Mouse (Mus musculus): Measurements from ENCODE around the gene Rasgrp2.
A peak's percentile ranks its signal among the peaks of the same experiment; 100 is the strongest.

Gene Rasgrp2

GRCm38 (mm10) chr19:6408749-6409148 lies 9.6 kb downstream of the Rasgrp2 start:
- DNase-seq = no peak

DNA sequence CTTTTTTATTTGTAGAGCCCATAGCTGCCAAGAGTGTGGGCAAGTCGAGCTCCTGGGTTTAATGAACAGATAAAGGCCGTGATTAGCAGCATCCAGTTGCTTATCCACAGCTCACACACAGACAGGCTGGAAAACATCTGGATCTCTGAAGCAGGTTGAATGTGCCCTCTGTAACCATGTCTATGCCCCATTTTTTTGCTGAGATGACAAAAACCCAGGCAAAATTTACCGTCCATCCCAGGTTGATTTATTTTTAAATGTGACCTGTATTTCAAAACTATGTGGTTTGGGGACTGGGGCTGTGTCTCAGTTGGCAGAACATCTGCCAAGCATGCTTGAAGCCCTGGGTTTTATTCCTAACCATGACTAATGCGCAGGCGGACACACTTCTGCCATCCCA lies 10.0 kb downstream of the Rasgrp2 start:
- no peak for DNase-seq

DNA sequence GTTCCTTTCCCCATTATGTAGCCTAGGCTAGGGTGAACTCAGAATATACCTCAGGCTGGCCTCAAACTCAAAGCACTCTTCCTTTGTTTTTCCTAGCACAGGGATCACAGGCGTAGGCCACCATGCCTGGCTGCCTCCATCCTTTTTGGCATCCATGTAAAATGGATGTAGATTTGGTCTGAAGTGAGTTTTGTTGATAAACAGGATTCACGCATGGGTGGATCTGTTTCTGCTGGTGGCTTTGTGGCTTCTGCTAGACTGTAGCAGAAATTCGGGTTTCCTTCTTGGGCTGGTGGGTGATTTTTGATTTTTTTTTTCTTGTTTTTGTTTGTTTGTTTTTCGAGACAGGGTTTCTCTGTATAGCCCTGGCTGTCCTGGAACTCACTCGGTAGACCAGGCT lies 10.8 kb downstream of the Rasgrp2 start:
- DNase-seq = no peak

DNA sequence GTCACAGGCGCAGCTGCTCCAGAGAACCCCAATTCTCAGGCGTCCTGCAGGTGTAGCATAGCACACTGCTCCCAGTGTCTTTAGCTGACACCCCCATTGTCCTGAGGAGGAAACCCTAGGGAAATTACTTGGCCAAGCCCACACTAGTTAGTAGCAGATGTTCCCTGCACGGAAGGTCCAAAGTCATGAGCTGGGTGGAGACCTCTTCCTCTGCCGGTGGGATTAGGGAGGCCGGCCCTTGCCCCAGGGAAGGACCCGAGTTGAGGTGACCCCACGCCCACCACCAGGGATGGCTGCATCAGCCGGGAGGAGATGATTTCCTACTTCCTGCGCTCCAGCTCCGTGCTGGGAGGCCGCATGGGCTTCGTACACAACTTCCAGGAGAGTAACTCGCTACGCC lies 13.7 kb downstream of the Rasgrp2 start:
- no peak for DNase-seq

GRCm38 (mm10) chr19:6415454-6415853 lies 16.3 kb downstream of the Rasgrp2 start:
- no peak for DNase-seq

GRCm38 (mm10) chr19:6416124-6416770 lies 17.1 kb downstream of the Rasgrp2 start:
- no peak for DNase-seq

GRCm38 (mm10) chr19:6416894-6417761 lies 18.0 kb downstream of the Rasgrp2 start:
- DNase-seq = no peak

DNA sequence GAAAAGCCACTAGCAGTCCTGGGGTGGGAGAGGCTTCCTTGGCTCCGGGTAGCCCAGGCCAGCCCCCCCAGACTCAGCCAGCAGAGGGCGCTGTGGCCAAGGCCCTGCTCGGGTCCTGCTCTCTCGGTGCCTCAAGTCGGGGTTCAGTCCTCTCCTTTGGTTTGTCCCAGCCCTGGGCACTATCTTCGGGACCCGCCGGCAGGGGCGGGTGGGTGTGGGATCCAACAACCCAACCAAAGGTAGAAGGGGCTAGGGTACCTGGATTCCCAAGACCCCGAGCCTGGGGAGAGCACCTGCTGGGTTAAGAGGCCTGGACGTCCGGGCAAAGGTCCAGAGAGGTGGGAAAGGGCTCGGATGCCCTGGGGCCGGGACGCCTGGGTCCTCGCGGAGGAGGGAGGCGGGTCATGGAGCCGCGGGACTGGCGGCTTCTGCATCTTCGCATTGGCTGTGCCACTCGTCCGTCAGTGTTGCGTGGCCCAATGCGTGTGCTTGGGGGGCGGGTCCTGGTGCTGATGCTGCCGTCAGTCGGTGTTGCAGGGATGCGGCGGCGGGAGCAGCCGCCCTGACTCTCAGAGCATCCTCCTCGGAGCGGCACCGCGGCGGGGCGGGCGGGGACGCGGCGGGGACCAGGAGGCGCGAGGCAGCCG lies 19.2 kb downstream of the Rasgrp2 start, which contains the start of gene Nrxn2:
TSS of gene Nrxn2 (plus strand) at position 499 of the 647 bp plus-strand sequence.
- DNase-seq = peak; percentile 65 to 74

DNA sequence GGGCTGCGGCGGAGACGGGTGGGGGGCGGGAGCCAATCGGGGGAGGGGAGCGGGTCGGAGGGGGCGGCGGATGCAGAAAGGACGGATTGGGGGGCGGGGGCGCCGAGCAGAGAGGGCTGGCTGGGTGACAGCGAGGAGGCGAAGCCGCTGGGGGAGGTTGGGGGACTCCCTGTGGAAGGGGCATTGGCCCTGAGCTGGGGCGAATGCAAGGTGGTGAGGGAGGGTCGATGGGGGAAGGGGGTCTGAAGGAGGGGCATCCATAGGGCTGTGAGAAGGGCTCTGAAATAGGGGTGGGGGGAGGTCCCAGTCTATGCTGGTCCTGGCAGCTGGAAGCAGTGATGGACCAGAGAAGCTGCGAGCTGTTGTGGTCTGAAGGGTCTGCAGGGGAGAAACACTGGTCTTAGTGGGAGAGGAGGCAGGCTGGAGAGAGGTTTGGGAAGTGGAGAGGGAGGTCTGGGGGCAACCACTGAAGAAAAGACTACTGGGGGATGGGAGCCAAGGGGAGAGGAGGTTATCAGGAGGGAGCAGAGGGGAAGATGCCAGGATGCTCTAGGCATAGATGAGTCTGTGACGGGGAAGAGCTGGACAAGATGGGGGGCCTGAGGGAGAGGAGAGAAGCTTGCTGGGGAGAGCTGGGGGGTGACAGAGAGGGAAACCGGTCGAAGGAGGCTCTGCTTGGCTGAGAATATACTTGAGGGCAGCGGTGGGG lies 20.0 kb downstream of the Rasgrp2 start:
- DNase-seq = no peak

- DNase-seq = no peak
Observed at GRCm38 (mm10) chr19:6419805-6420310, 20.7 kb downstream of the Rasgrp2 start.

DNA sequence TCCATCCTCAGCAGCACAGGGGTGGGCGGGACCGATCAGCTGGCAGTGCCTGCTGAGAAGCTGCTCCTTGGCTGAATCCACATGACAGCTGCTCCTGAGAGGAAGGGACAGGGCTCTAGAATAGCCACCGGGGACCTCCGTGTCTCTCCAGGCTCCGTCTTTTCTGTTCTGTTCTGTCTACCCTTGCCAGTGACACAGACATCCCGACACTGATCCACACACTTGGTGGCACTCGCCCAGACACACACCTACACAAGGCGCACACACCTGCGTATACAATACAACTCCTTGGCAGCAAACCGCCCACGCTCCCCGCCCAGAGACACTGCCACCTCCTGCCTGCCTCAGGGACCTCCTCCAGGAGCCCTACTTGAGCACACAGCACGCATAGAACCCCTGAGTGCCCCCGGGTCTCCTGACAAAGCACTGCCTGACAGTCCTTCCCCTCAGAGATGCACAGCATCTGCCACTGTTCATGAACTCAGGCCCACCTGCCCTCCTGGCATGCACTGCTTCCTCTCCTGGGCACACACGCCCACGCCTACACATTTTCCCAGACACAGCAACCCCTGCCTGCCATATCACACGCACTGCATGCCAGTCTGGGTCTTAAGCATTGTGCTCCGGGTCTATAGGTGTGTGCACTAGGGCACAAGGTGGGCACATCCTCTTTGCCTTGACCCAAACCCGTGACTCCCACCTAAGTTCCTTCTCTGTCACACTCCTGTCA lies 21.5 kb downstream of the Rasgrp2 start:
- no peak for DNase-seq

DNA sequence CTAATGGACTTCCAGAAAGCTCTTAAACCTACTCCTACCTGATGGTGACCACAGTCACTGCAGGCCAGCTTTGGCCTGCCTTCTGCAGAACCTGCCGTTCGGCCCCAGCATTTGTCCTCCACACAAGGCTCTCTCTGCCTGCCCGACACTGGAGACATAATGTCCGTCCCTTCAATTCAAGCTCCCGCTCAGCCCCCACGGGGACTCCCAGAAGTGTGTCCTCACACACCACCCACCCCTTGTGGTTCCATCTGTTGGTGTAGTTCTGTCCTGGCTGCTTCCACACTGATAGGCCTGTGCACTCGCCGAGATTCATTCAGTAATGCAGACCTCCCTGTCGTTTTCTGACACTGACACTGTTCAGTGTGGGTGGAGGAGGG lies 22.1 kb downstream of the Rasgrp2 start:
- no peak for DNase-seq

DNA sequence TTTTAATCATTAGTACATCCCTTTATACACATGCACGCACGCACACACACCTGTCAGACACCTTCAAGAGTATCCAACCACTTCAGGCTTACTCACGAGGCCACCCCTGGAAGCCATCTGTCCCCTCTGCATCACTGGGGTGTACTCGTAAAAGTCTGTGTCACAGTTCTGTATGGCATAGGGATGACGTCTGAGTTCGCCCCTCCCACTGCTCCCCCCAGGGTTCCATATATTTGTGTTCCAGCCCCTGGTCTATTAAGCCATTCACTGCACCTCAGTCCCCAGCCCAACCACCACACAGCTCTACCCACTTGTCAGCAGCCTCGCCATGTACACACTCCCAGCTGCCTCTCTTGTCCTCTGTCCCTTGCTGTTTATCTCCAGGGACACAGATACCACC lies 22.9 kb downstream of the Rasgrp2 start:
- no peak for DNase-seq

GRCm38 (mm10) chr19:6423241-6423640 lies 24.1 kb downstream of the Rasgrp2 start:
- no peak for DNase-seq

DNA sequence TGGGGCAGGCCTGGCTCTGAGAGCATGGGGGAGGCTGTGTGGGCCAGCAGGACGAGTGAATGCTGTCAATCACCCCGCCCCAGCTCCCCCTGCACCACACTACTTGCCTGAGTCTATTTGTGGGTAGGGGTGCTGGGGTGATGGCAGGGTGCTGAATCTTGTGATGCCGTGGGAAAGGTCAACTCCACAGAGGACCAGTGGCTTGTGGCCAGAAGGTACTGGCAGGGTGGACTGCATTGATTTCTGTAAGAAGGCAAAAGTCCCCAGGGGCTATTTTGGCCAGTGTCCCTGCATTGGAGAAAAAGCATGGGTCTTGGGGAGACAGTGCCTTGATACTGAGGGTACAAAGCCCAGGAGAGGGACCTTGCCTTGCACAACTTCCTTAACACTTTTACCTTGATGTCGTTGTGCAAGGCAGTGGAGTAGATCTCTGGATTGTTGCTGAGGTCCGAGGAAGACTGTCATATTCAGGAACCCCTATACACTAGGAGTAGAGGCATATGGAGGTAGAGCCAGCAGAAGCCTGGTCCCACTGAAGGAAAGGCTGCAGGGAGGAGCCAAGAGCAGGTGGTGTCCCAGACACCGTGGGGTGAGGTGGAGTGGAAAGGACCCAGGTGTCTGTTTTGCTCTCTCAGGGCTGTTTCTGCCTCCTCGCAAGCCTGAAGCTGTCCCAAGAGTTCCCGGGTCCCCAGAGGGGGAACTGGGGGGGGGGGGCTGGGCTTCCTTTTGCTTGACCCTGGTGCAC lies 25.2 kb downstream of the Rasgrp2 start:
- no peak for DNase-seq

- DNase-seq = no peak
Observed at GRCm38 (mm10) chr19:6425595-6425994, 26.5 kb downstream of the Rasgrp2 start.

DNA sequence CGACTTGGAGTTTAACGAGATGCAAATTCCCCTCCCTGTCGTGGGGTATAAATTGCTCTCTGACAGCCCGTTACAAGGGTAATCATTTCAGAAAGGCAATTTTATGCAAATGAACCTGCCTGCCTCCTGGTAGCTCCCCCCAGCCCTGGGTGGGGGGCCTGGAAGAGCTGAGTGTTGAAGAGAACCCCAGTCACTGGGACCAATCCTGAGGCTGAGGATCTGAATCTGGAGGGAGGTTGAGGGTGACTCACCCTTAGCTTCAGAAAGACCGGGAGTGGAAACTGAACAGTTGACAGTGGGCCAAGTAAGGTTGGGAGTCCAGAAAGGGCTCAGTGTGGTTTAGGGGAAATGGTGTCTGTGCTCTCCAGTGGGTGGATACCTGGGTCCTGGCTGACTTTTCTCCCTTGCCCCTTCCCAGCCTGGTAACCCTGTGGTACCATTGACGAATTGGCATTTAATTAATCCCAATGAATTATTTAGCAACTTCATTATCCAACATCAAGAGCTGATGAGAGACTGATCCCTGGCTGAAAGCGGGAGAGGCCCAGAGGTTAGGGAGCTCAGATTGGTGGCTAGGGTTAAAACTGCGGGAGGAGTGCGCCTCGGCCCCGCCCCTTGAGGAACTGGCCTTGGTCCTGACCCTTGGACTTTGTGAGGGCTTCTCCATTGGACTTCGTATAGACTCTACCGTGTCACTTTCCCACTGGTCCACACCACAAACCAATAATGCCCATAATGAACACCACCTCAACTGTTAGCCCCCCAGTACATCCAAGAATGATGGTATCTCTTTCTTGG lies 27.8 kb downstream of the Rasgrp2 start:
- DNase-seq = peak in 1 of 2 experiments; percentile 56

DNA sequence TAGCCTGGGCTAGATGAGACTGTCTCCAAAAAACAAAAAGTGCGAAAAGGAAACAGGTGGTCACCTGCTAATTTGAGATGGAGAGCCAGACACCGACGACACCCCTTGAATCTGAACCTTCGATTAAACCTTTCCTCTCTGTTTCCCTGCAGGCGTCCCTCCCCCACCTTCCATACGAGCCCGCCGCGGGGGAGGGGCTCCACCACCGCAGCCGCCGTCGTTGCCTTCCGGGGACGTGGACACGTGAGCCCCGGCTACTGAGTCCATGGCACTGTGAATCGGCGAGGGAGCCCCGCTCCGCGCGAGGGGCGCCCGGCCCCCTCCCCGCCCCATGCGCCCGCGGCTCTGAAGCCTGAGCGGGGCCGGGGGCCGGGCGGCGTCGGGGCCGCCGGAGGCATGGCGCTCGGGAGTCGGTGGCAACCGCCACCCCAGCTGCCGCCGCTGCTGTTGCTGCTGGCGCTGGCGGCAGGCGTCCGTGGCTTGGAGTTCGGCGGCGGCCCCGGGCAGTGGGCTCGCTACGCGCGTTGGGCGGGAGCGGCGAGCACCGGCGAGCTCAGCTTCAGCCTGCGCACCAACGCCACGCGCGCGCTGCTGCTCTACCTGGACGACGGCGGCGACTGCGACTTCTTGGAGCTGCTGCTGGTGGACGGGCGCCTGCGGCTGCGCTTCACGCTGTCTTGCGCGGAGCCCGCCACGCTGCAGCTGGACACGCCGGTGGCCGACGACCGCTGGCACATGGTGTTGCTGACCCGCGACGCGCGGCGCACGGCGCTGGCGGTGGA lies 28.7 kb downstream of the Rasgrp2 start:
- DNase-seq = no peak

DNA sequence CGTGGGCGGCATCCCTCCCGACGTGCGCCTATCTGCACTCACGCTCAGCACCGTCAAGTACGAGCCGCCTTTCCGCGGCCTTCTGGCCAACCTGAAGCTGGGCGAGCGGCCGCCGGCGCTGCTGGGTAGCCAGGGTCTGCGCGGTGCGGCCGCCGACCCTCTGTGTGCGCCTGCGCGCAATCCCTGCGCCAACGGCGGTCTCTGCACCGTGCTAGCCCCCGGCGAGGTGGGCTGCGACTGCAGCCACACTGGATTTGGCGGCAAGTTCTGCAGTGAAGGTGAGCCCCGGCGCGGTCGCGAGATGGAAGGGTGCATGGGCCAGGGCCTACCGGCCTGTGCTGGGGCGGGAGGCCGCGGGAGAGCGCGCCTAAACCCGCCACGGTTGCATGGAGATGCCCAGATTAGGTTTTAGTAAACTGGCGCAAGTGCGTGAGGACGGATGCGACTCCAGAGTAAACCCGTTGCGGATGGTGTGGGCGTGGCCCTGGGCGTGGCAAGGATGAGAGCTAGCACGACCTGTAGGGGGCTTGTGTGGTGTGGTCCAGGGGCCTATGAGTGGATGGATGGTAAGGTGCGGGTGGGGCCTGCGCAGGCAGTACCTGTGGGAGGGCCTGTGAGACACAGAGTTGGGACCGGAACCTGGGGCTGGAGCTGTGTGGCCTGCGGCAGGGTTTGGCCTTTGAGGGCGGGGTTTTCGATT lies 29.5 kb downstream of the Rasgrp2 start:
- no peak for DNase-seq

Data from kidney, adult 8-10 months (tissue).